Mouse (Mus musculus): ENCODE measurements around the gene Gpr153. TPM values are rescaled to one million over a fixed set of nuclear protein-coding genes. Genes with fewer than 3 reads are reported as not detected.
A peak's percentile ranks its signal among the peaks of the same experiment; 100 is the strongest.

Gene Gpr153
- total RNA-seq, 2 experiments from 2014 or later: 25.1 to 32.2 TPM

DNA sequence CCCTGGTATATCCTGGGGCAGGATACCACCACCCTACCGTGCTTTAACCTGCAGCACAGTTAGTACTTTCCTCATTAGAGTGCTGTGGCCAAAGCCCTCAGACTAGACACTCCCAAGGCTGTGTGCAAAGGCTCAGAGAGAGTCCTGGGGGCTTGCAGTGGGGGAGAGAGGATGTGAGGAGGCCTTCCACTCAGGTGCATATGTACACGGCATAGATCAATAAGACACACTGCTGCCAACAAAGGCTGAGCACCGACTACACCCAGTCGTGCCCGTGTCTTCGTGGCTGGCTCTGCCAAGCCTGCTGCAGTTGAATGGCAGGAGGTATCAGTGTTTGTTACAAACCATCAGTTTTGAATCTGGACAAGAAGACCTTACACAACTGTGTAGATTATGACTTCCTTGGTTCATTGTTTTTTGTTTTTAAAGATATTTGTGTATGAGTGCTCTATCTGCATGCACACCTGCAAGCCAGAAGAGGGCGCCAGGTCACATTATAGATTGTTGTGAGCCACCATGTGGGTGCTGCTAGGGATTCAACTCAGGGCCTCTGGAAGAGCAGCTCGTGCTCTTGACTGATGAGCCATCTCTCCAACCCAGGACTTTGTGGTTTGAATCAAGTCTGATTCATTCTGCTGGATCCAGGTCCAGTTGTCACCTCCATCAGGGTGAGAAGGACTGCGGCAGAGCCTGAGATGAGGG is 9.0 kb upstream of the Gpr153 start:
- no peak for DNase-seq

- no peak for DNase-seq
Observed at GRCm38 (mm10) chr4:152265791-152266190, 8.2 kb upstream of the Gpr153 start.

GRCm38 (mm10) chr4:152266236-152266895 is 7.7 kb upstream of the Gpr153 start:
- DNase-seq: peak; percentile 67

- DNase-seq: peak; percentile 48
Observed at GRCm38 (mm10) chr4:152267748-152268369, 6.2 kb upstream of the Gpr153 start.

GRCm38 (mm10) chr4:152269967-152270366 is 4.1 kb upstream of the Gpr153 start:
- no peak for DNase-seq

DNA sequence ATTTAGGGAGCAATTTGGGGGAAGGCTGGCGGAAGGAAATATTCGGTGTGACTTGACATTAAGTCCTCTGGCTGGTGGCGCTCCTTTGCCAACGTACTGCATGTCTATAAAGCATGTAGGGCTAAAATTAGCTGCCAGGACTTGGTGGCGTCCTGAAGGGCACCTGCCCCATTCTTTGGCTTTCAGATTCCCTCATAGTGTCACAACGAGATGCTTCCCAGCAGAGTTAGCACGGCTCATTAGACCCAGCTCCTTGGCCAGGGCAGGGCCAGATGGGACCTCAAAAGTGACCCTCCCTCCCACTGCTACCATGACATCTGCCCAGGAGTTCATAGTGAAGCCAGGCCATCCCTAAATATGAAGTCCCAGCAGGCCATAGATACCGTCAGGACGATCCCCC is 3.4 kb upstream of the Gpr153 start:
- DNase-seq: no peak

DNA sequence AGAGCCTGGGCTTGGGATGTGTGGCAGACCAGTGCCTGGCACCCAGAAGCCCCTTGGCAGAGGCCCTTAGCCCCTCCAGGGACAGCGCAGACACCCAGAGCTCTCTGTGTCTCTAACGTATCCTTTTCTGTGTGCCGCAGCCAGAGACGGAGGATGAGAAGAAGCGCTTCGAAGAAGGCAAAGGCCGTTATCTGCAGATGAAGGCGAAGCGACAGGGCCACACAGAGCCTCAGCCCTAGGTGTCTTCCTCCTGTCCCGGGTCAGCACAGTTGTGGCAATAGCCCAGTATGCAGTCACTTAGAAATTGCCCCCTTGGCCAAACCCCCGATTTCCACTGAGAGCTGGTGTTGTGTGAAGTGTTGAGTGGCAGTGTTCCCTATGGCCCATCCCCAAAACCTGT is 2.7 kb upstream of the Gpr153 start:
- no peak for DNase-seq

- DNase-seq: no peak
Observed at GRCm38 (mm10) chr4:152272006-152272405, 2.0 kb upstream of the Gpr153 start.

DNA sequence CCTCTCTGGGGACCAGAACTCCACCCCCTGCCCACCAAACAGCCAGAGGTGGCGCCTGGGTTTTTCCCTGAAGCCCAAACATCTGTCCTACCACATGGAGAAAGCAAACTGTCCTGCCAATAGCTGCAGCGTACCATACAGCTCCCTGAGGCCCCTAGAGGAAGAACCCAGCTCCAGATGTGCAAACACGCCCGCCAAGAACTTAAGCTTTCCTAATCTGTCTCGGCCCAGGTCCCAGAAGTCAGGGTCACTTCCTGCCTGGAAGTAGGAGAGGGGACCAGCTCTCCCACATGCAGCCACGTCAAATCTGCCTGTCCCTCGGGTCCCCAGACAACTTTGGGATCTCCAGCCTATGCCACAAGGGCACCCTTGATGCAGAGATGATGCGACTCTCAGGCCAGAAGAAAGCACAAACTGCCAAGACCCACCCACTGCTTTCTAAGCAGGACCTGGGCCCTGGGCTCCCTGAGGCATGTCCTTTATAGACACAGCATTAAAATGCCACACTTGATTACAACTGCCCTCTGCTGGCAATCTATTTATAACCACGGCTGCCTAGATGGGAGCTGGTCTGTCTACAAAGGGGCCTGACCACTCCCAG is 1.5 kb upstream of the Gpr153 start:
- peak; percentile 60 for DNase-seq

GRCm38 (mm10) chr4:152273191-152273590 is 841 bp upstream of the Gpr153 start:
- no peak for DNase-seq

GRCm38 (mm10) chr4:152274681-152275131 is 674 bp downstream of the Gpr153 start:
- no peak for DNase-seq

DNA sequence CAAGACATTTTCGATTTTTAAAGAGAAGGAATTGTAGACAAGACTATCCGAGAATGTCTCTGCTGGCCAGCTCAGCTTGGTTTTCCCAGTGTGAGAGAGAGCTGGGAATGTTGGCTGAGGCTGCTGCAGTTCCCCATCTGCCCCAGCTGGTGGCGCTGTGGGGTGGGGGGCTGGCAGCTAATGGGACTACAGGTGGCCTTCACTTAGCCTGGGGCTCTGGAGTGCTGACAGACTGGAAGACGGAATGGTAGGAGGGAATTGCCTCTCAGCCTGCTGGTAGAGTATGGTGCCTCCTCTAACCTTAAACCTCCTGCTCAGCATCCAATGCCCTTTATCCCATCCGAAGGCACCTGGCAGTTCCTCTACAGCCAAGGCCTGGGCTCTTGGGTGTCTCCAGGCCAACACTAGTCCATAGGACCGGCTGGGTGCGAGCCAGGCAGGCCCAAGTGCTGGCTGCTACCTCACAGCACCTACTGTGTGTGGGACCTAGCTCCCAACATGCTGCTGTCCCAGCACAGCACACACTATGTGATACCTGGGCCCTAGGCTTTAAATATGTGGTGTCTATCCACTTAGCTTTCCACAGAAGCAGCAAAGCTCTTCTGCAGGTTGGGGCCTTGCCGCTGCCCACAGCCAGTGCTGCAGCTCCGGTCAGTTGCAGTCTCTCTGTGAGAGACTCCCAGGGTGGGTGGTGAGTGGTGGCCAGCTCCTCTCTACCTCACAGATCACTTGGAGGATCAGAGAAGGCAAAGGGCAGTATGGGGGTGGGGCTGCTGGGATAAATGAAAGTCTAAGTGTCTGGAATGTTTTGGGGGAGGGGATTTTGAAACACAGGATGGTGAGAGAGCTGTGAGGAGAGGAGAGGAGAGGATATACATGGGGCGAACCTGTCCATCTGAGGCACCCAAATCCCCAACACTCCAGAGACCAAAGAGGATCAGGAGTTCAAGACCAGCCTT is 2.6 kb downstream of the Gpr153 start:
- no peak for DNase-seq

GRCm38 (mm10) chr4:152277916-152278315 is 3.9 kb downstream of the Gpr153 start:
- no peak for DNase-seq

DNA sequence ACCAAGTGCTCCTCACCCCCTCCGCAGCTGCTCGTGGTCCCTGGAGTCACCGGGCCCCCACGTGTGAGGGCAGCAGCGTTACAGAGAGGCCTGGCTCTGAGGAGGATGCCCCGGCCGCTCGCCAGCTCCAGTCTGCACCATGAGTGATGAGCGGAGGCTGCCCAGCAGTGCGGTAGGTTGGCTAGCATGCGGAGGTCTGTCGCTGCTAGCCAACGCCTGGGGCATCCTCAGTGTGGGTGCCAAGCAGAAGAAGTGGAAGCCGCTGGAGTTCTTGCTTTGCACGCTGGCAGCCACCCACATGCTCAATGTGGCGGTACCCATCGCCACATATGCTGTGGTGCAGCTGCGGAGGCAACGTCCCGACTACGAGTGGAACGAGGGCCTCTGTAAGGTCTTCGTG is 5.0 kb downstream of the Gpr153 start:
- no peak for DNase-seq

DNA sequence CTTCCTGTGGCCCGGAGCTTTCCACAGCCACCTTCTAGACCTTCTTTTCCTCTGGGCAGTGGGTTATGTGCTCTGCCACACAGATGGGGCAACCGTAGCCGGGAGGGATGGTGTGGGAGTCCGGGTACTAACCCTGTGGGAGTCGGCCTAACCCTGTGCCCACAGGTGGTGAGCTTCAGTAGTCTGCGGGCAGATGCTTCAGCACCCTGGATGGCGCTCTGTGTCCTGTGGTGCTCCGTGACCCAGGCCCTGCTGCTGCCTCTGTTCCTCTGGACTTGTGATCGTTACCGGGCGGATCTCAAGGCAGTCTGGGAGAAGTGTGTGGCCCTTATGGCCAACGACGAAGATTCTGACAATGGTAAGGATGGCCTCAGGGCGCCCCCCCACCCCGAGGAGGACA is 7.6 kb downstream of the Gpr153 start:
- DNase-seq: no peak

DNA sequence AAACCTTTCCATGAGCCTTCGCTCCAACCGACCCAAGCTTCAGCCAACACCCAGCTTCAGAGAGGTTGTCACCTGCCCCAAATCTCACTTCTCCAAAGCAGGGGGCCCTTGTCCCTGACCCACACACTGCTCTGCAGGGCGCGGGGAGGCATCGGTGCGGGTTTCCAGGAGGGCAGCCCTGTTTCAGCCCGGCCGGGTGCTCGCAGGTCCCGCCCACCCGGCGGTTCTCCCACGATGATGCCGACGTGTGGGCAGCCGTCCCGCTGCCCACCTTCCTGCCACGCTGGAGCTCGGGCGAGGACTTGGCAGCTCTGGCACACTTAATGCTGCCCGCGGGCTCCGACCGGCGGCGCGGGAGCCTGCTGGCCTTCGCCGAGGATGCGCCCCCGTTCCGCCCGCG is 8.7 kb downstream of the Gpr153 start:
- no peak for DNase-seq

GRCm38 (mm10) chr4:152283186-152283950 is 9.3 kb downstream of the Gpr153 start:
- DNase-seq: peak; percentile 92

GRCm38 (mm10) chr4:152285505-152285904 is 11.5 kb downstream of the Gpr153 start:
- peak; percentile 59 for DNase-seq

- DNase-seq: no peak
Observed at GRCm38 (mm10) chr4:152286183-152286582, 12.2 kb downstream of the Gpr153 start.

DNA sequence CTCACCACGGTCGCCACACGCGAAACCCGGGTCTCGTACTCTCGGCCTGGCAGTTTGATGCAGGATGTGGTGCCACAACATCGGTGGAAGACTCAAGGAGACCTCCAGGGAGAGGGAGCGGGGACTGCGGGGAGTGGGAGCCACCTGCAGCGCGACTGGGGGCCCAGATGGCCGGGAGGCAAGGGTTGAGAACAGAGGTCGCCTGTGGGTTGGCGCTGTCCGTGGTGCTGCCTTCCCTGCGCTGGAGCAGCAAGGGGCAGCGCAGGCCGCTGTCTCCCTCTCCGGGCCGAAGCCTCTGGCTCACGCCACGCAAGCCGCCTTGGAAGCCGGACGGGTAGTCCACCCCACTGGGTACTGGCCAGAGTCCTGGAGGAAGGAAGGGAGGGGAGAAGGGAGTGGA is 12.9 kb downstream of the Gpr153 start:
- peak; percentile 79 for DNase-seq
